Mouse (Mus musculus) lung, adult 2 months (tissue): ENCODE data around the gene Hinfp.

ENCODE experiments used
- CTCF ChIP-seq: fragments of 200-500 bp; IDR thresholded peaks from 2 replicates; pipeline ENCODE4 v1.5.1; 2011; ENCODE audit warnings: mild to moderate bottlenecking, low read length, control low read depth; ENCODE audit not compliant: insufficient read depth
- POLR2A ChIP-seq: fragments of 200-500 bp; IDR thresholded peaks from 2 replicates; pipeline ENCODE4 v1.6.1; 2011; ENCODE audit warnings: low read depth, mild to moderate bottlenecking, control low read depth, low read length, borderline replicate concordance; ENCODE audit errors: extremely low read depth

GRCm38 (mm10) chr9:44256213-44256612 is 49.3 kb downstream of the Hinfp start:
- no peak for TF ChIP-seq CTCF
- TF ChIP-seq POLR2A, result no peak
